Mouse (Mus musculus) cerebellum, adult 2 months (tissue): Measurements from ENCODE around the gene Bora.

Experiments
- CTCF ChIP-seq: fragments of 200-500 bp; IDR thresholded peaks from 2 replicates; pipeline ENCODE4 v1.5.1; 2011; ENCODE audit warnings: low read depth, mild to moderate bottlenecking, control low read depth, low read length, moderate library complexity, borderline replicate concordance; ENCODE audit not compliant: insufficient read depth
- POLR2A ChIP-seq: fragments of 200-500 bp; IDR thresholded peaks from 2 replicates; pipeline ENCODE4 v1.6.1; 2011; ENCODE audit warnings: low read length, control low read depth, borderline replicate concordance; ENCODE audit not compliant: insufficient read depth

- no peak for TF ChIP-seq CTCF
- no peak; the same call in 1 of the 2 replicates for TF ChIP-seq POLR2A
Measured at GRCm38 (mm10) chr14:99045378-99046030, 518 bp upstream of the Bora start.
